Mouse (Mus musculus): ENCODE data around the gene Ncln. TPM values are rescaled to one million over a fixed set of nuclear protein-coding genes. Genes with fewer than 3 reads are reported as not detected.

Ncln gene
- polyA plus RNA-seq, 1 experiment from 2014 or later: 72.3 TPM

DNA sequence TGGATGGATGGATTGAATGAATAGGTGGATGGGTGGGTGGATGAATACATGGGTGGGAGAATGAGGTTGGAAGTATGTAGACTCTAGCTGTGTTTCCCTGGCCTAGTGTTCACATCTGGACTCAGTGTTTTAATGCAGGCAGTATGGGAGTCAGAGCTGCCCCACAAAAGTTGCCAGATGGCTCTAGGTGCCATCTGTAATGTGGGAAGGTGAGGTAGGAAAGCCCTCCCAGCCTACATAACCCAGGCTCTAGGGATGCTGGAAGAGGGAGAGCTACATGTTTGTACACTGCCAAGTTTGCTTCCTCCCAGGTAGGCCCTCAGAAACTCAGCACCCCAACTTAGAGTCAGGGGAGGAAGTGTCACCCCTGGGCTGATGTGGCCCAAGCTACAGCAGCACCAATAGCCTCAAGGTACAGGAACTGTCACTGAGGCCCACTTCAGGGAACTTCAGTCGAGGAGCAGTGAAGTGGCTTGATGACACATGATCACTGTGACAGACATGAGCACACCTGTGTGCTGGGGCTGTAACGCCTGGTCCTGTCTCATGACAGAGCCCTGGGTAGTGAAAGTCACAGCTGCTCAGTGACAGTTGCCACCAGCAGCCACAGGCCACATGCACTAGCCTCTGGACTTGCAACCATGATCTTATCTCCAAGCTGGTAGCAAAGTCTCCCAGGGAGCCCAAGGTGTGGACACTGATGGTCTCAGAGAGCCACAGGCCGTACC, 42.3 kb upstream of the Ncln start:
- no peaks in the 10 kb centered on the region for H3K9me3 ChIP-seq (ENCODE audit: control insufficient read depth, low read length)
- DNase-seq (ENCODE audit: low spot score) (no peak), ATAC-seq (replicated peaks; ENCODE audit: low FRiP score) (no peak)
- no peak overlapping the region for H3K27ac ChIP-seq (ENCODE audit: low read depth, low read length)
- no peaks in the 10 kb centered on the region for H3K36me3 ChIP-seq (ENCODE audit: control insufficient read depth, insufficient read depth, low read length)
- H3K27me3 ChIP-seq (ENCODE audit: control insufficient read depth, insufficient read depth, low read length): no peaks in the 10 kb centered on the region
- no peak overlapping the region for H3K9ac ChIP-seq (ENCODE audit: low read length)
- no peak overlapping the region for H3K4me2 ChIP-seq (ENCODE audit: low read depth, low read length, severe bottlenecking)
- 86% methylated on average over 3 of the region's 3 CpGs for WGBS
- peaks cover 14% of the 10 kb centered on the region for H3K4me1 ChIP-seq (replicated peaks; ENCODE audit: control insufficient read depth, insufficient read depth, low read length)
- no peak overlapping the region for H3K4me3 ChIP-seq (ENCODE audit: low read depth, low read length)

DNA sequence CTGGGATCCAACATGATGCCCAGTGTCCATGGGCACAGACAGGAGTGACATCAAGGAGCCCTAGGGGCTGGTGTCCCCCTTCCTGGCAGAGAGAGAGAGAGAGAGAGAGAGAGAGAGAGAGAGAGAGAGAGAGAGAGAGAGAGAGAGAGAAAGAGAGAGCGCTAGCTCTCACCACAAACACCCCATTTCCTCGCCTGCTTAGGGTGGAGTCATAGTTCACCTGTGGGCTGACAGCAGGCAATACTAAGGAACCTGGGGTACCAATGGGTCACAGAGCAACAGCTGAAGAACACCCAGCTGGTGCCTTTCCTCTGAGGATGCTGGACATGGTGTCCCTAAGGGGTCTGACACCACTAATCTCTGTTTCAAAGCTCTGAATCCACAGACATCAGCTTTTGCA, 41.2 kb upstream of the Ncln start:
- Histone ChIP-seq H3K36me3 (ENCODE audit: control insufficient read depth, insufficient read depth, low read length) (no peaks in the 10 kb centered on the region; the same call in 1 of the 2 replicates), H3K27me3 (ENCODE audit: control insufficient read depth, insufficient read depth, low read length) (no peaks in the 10 kb centered on the region), H3K4me1 (replicated peaks; ENCODE audit: control insufficient read depth, insufficient read depth, low read length) (0 out of 2 replicates have a peak, but pooled peaks cover 7% of the 10 kb centered on the region), H3K4me2 (ENCODE audit: low read depth, low read length, severe bottlenecking) (no peak overlapping the region), H3K9ac (ENCODE audit: low read length) (no peak overlapping the region), H3K27ac (ENCODE audit: low read depth, low read length) (no peak overlapping the region), H3K9me3 (ENCODE audit: control insufficient read depth, low read length) (no peaks in the 10 kb centered on the region), H3K4me3 (ENCODE audit: low read depth, low read length) (no peak overlapping the region)
- ATAC-seq (replicated peaks; ENCODE audit: low FRiP score): no peak
- no peak for DNase-seq (ENCODE audit: low spot score)
- 92% methylated on average over 2 of the region's 2 CpGs for WGBS

DNA sequence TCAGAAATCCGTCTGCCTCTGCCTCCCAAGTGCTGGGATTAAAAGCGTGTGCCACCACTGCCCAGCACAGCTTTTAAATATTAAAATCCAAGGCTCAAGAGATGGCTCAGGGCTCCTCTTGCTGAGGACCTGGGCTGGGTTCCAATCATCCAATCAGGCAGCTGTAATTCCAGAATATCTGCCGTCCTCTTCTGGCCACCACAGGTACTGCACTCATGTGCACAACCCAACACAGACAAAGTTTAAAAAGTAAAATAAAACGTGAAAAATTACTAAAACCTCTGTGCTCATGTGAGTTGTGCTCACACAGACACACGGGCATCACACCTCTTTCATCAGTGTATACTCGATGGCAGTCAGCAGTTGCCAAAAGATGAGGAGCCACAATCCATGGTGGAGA, 40.5 kb upstream of the Ncln start:
- H3K9ac ChIP-seq (ENCODE audit: low read length): no peak overlapping the region
- ATAC-seq (replicated peaks; ENCODE audit: low FRiP score) (no peak), DNase-seq (ENCODE audit: low spot score) (no peak)
- H3K9me3 ChIP-seq (ENCODE audit: control insufficient read depth, low read length): no peaks in the 10 kb centered on the region
- no peak overlapping the region for H3K4me2 ChIP-seq (ENCODE audit: low read depth, low read length, severe bottlenecking)
- no peak overlapping the region for H3K27ac ChIP-seq (ENCODE audit: low read depth, low read length)
- H3K4me3 ChIP-seq (ENCODE audit: low read depth, low read length): no peak overlapping the region
- H3K27me3 ChIP-seq (ENCODE audit: control insufficient read depth, insufficient read depth, low read length): no peaks in the 10 kb centered on the region
- H3K4me1 ChIP-seq (replicated peaks; ENCODE audit: control insufficient read depth, insufficient read depth, low read length): 0 out of 2 replicates have a peak, but pooled peaks cover 4% of the 10 kb centered on the region
- 80% methylated on average over 6 of the region's 6 CpGs for WGBS
- no peaks in the 10 kb centered on the region; the same call in 1 of the 2 replicates for H3K36me3 ChIP-seq (ENCODE audit: control insufficient read depth, insufficient read depth, low read length)

DNA sequence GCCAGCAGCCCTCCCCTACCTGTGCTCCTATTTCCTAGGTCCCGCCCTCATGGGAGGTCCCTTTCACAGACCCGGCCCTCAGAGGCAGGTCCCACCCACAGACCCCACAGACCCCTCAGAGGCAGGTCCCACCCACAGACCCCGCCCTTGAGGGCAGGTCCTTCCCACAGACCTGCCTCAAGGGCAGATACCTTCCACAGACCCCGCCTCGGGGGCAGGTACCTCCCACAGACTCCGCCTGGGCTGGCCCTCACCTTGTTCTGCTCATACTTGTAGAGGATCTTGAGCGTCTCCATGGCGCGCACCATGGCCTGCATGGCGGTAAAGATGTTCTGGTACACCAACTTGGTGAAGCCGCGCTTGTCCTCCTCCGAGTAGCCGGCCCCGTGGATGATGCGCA, 38.6 kb upstream of the Ncln start:
- DNase-seq (ENCODE audit: low spot score): peak; percentile 53

DNA sequence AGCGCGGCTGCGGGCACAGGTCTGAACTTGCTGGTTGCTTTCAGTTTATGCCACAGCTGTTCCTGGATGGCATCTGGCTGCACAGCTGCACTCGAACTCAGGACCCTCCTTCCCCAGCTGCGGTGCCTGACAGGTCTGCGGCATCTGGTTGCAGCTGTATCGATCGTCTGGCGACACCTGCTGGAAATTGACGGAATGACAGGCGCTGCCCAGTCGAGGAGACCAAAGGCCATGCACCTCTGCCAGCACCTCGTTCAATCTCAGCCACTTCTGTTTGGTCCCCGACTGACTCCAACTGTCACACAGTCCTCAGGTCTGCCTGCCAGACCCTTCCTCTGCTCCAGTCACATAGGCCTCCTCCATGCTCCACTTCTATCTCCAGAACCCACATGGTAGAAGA, 30.6 kb upstream of the Ncln start:
- no peaks in the 10 kb centered on the region for H3K9me3 ChIP-seq (ENCODE audit: control insufficient read depth, low read length)
- H3K36me3 ChIP-seq (ENCODE audit: control insufficient read depth, insufficient read depth, low read length): no peaks in the 10 kb centered on the region; the same call in 1 of the 2 replicates
- H3K4me3 ChIP-seq (ENCODE audit: low read depth, low read length): no peak overlapping the region
- DNase-seq (ENCODE audit: low spot score): peak; percentile 88
- H3K27me3 ChIP-seq (ENCODE audit: control insufficient read depth, insufficient read depth, low read length): no peaks in the 10 kb centered on the region
- no peaks in the 10 kb centered on the region for H3K4me1 ChIP-seq (replicated peaks; ENCODE audit: control insufficient read depth, insufficient read depth, low read length)
- WGBS: 14% methylated on average over 14 of the region's 14 CpGs
- no peak overlapping the region for H3K9ac ChIP-seq (ENCODE audit: low read length)
- H3K4me2 ChIP-seq (ENCODE audit: low read depth, low read length, severe bottlenecking): no peak overlapping the region
- ATAC-seq (replicated peaks; ENCODE audit: low FRiP score): peak; percentile 37; the same call in 1 of the 2 replicates
- no peak overlapping the region for H3K27ac ChIP-seq (ENCODE audit: low read depth, low read length)

More for the DNA sequence above, 38.6 kb upstream of the Ncln start:
- H3K27ac ChIP-seq (ENCODE audit: low read depth, low read length): no peak overlapping the region
- no peak for ATAC-seq (replicated peaks; ENCODE audit: low FRiP score)
- H3K4me3 ChIP-seq (ENCODE audit: low read depth, low read length): no peak overlapping the region
- 58% methylated on average over 16 of the region's 16 CpGs for WGBS
- H3K9ac ChIP-seq (ENCODE audit: low read length): no peak overlapping the region
- H3K9me3 ChIP-seq (ENCODE audit: control insufficient read depth, low read length): no peaks in the 10 kb centered on the region
- 0 out of 2 replicates have a peak, but pooled peaks cover 2% of the 10 kb centered on the region for H3K4me1 ChIP-seq (replicated peaks; ENCODE audit: control insufficient read depth, insufficient read depth, low read length)
- H3K27me3 ChIP-seq (ENCODE audit: control insufficient read depth, insufficient read depth, low read length): no peaks in the 10 kb centered on the region
- H3K36me3 ChIP-seq (ENCODE audit: control insufficient read depth, insufficient read depth, low read length): no peaks in the 10 kb centered on the region; the same call in 1 of the 2 replicates
- no peak overlapping the region for H3K4me2 ChIP-seq (ENCODE audit: low read depth, low read length, severe bottlenecking)

DNA sequence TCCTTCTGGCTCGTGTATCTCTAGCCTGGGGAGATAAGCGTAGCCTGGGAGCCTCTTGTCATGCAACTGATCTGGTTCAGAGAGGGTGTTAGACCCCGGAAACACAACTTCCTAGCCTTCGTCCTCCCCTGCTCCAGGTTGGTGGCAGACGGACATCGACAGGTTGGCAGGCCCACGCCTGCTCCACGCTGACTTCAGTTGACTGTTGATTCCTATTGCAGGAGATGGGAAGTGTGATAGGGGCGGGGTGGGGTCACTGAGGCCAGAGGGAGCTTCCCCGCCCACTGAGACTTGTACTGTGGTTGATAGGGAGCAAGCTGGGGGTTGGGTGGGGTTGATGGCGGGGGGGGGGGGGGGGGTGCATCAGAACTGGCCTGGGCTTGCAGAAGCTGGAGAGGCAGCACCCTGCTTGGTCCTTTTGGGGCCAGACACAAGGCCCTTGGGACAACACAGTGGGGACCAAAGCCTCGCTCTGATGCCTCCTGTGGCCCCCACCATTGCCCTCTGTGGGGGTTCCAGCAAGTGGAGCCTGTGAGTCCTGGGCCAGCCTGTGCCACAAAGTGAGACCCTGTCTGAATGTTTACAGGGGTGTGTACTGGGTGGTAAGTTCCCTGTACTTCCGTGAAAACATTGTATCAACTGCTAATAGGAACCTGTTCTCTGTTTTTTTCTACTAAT, 29.0 kb upstream of the Ncln start:
- H3K4me3 ChIP-seq (ENCODE audit: low read depth, low read length): no peak overlapping the region
- H3K9ac ChIP-seq (ENCODE audit: low read length): no peak overlapping the region
- DNase-seq (ENCODE audit: low spot score): no peak
- no peak overlapping the region for H3K27ac ChIP-seq (ENCODE audit: low read depth, low read length)
- 74% methylated on average over 12 of the region's 13 CpGs for WGBS
- ATAC-seq (replicated peaks; ENCODE audit: low FRiP score): no peak
- no peaks in the 10 kb centered on the region for H3K4me1 ChIP-seq (replicated peaks; ENCODE audit: control insufficient read depth, insufficient read depth, low read length)
- H3K36me3 ChIP-seq (ENCODE audit: control insufficient read depth, insufficient read depth, low read length): no peaks in the 10 kb centered on the region; the same call in 1 of the 2 replicates
- H3K4me2 ChIP-seq (ENCODE audit: low read depth, low read length, severe bottlenecking): no peak overlapping the region
- no peaks in the 10 kb centered on the region for H3K9me3 ChIP-seq (ENCODE audit: control insufficient read depth, low read length)
- H3K27me3 ChIP-seq (ENCODE audit: control insufficient read depth, insufficient read depth, low read length): no peaks in the 10 kb centered on the region; the same call in 1 of the 2 replicates

DNA sequence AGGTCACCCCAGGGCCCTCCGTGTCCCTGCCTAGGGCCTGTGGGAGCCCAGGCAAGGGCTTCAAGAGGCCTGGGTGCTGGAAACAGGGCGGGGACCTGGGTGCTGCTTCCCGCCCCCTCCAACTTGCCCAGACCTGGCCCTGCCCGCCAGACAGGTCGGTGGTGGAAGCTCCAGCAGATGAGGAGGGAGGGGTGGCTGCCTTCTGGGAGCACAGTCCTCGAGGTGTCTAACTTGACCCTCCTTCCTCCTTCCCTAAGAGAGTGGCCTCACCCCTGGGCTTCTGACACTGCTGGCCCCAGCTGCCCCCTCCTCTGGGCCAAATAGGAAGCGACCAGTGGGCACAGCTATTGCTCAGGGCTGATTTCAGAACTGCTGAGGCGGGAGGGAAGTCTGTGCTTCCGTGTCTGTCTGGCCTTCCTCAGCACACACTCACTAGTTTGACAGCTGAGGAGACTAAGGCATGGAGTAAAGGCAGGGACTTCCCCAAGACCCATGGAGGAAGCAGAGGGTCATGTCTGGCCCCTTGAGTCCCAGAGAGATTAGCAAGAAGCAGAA, 27.9 kb upstream of the Ncln start, which contains the start of gene Gna15:
TSS of gene Gna15 (minus strand) at position 175 of the 555 bp plus-strand sequence.
- Histone ChIP-seq H3K27me3 (ENCODE audit: control insufficient read depth, insufficient read depth, low read length) (no peaks in the 10 kb centered on the region; the same call in 1 of the 2 replicates), H3K36me3 (ENCODE audit: control insufficient read depth, insufficient read depth, low read length) (no peaks in the 10 kb centered on the region), H3K9me3 (ENCODE audit: control insufficient read depth, low read length) (no peaks in the 10 kb centered on the region), H3K9ac (ENCODE audit: low read length) (no peak within 1 kb of the TSS), H3K4me1 (replicated peaks; ENCODE audit: control insufficient read depth, insufficient read depth, low read length) (no peaks in the 10 kb centered on the region), H3K27ac (ENCODE audit: low read depth, low read length) (no peak within 1 kb of the TSS), H3K4me3 (ENCODE audit: low read depth, low read length) (no peak within 1 kb of the TSS), H3K4me2 (ENCODE audit: low read depth, low read length, severe bottlenecking) (no peak within 1 kb of the TSS)
- DNase-seq (ENCODE audit: low spot score) (no peak), ATAC-seq (replicated peaks; ENCODE audit: low FRiP score) (no peak)
- WGBS: 25% methylated on average over 9 of the region's 9 CpGs

DNA sequence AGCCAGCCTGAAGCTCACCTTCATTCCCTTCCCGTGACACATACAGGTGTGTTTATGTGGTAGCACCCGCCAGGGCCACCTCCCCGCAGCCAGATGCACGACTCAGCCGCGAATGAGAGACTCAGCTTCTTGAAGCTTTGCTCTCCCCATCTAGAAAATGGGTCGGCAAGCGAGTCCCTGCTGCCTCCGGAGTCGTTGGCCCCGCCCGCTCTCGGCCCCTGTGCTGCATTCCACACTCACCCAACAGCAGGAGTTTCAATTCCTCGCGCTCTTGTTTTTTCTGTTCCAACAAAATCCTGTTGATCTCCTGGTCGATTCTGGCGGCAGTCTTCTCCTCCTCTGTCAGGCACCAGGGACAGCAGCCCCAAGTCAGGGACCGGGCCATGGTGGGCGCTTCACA, 27.4 kb upstream of the Ncln start:
- Histone ChIP-seq H3K9me3 (ENCODE audit: control insufficient read depth, low read length) (no peaks in the 10 kb centered on the region), H3K9ac (ENCODE audit: low read length) (no peak overlapping the region), H3K27ac (ENCODE audit: low read depth, low read length) (no peak overlapping the region), H3K27me3 (ENCODE audit: control insufficient read depth, insufficient read depth, low read length) (no peaks in the 10 kb centered on the region; the same call in 1 of the 2 replicates), H3K4me2 (ENCODE audit: low read depth, low read length, severe bottlenecking) (no peak overlapping the region), H3K4me3 (ENCODE audit: low read depth, low read length) (no peak overlapping the region), H3K4me1 (replicated peaks; ENCODE audit: control insufficient read depth, insufficient read depth, low read length) (no peaks in the 10 kb centered on the region), H3K36me3 (ENCODE audit: control insufficient read depth, insufficient read depth, low read length) (no peaks in the 10 kb centered on the region)
- WGBS: 21% methylated on average over 19 of the region's 19 CpGs
- DNase-seq (ENCODE audit: low spot score): no peak
- no peak for ATAC-seq (replicated peaks; ENCODE audit: low FRiP score)
